Mouse (Mus musculus) ES-E14 (cell line): ENCODE measurements at regions not wholly inside any gene's neighbourhood (a gene's known extent, or its start where the extent isn't known, plus 50 kb on each side); places are given as distances from the start of the nearest gene placed in this dataset.

Source experiments
- CHD2 ChIP-seq: IDR thresholded peaks from 2 replicates; pipeline ENCODE4 v1.6.1; 2014; ENCODE audit warnings: mild to moderate bottlenecking, low read depth, low read length, inconsistent platforms
- ZNF384 ChIP-seq: IDR thresholded peaks from 2 replicates; pipeline ENCODE4 v1.6.1; 2012; ENCODE audit warnings: low read depth, low read length, inconsistent platforms

DNA sequence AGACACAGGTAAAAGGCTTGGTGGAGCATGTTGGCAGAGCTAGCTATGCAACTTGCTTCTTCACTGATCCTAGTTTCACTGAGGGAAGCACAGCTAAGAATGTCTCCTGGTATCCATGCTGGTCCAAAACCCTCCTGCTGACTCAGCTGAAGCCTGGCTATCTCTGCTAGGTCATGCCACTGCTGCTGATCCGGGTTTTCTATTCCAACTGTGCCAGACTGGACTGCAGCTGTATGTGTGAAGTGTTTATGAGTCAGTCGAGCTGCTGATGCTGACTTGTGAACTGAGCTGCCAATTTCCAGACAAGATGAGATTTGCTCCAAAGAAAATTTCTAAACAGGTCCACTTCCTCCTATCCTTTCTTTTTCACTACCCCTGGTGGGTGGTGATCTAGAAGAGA, 178.4 kb downstream of the Aldoart1 start:
- TF ChIP-seq CHD2 (no peak), ZNF384 (no peak)
